Mouse (Mus musculus) small intestine, adult 2 months (tissue): ENCODE measurements around the gene Gm20388.

Experiments used
- CTCF ChIP-seq: fragments of 200-500 bp; IDR thresholded peaks from 2 replicates; pipeline ENCODE4 v1.5.1; 2012; ENCODE audit warnings: low read depth, mild to moderate bottlenecking, control low read depth, inconsistent platforms, low read length, moderate library complexity, mixed read lengths; ENCODE audit not compliant: insufficient replicate concordance, insufficient read length; ENCODE audit errors: extremely low read depth
- POLR2A ChIP-seq: fragments of 200-500 bp; IDR thresholded peaks from 2 replicates; pipeline ENCODE4 v1.6.1; 2012; ENCODE audit warnings: low read depth, mild to moderate bottlenecking, control low read depth, inconsistent platforms, low read length, moderate library complexity

- TF ChIP-seq CTCF = no peak
- TF ChIP-seq POLR2A = no peak
These were observed 2825.2 kb downstream of the Gm20388 start for GRCm38 (mm10) chr8:122735542-122736473.
